Mouse (Mus musculus) layer of hippocampus, adult 2 months (tissue): Measurements from ENCODE around the gene Areg. TPM values are rescaled to one million over a fixed set of nuclear protein-coding genes. Genes with fewer than 3 reads are reported as not detected.

Experiments used
- DNase-seq, 2 experiments: peaks; one replicate each; pipeline ENCODE4 v3.0.0; 2022; ENCODE audit warnings: low spot score in 2 of 2
- H3K27ac ChIP-seq: fragments of 200-600 bp; 2 replicates; pipeline ENCODE4 v1.8.1; 2022
- H3K4me3 ChIP-seq: fragments of 200-600 bp; 2 replicates; pipeline ENCODE4 v1.8.1; 2022; ENCODE audit warnings: mild to moderate bottlenecking
- CTCF ChIP-seq: fragments of 200-600 bp; conservative IDR thresholded peaks from 2 replicates; pipeline ENCODE4 v1.8.1; 2022; ENCODE audit warnings: antibody characterized with exemption, mild to moderate bottlenecking, moderate library complexity
- total RNA-seq, 2 experiments: library from RNA; stranded (reverse); gene quantifications; 2 replicates each; pipeline ENCODE4 v1.2.3; 2021

Gene Areg
- total RNA-seq, 2 experiments from 2014 or later, result 0.41 TPM; not detected in 1

- DNase-seq, result no peak
- H3K4me3 ChIP-seq, result no peak overlapping the region
- TF ChIP-seq CTCF, result no peak
- H3K27ac ChIP-seq, result no peak overlapping the region
These were observed 12.8 kb upstream of the Areg start for GRCm38 (mm10) chr5:91126623-91127022.

GRCm38 (mm10) chr5:91134961-91135360, 4.4 kb upstream of the Areg start:
- no peak overlapping the region for H3K4me3 ChIP-seq
- DNase-seq, result no peak
- no peak for TF ChIP-seq CTCF
- H3K27ac ChIP-seq, result no peak overlapping the region

DNA sequence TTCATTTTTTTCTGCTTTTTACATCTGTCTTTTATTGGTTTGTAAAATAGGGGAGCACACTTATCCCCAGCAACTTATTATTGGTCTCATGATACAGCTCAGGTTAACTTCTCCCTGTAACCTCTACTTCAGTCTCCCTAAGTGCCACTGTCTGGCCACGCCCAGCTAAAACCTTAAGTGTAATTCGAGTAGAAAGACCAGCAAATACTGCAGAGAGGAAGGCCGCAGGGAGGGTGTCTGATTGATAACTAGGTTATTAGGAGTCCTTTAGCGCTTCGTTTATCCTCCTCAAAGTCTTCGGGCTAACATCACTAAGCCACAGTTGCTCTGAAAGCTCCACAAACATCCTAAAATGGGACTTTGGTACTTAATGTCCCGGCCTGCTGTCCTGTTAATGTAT, 429 bp upstream of the Areg start:
- peak overlapping the region; percentile 57 for H3K4me3 ChIP-seq

GRCm38 (mm10) chr5:91140896-91141448, 1.6 kb downstream of the Areg start:
- H3K27ac ChIP-seq, result no peak overlapping the region
- no peak overlapping the region for H3K4me3 ChIP-seq
- TF ChIP-seq CTCF, result no peak
- no peak for DNase-seq

More for the DNA sequence above, 429 bp upstream of the Areg start:
- no peak for TF ChIP-seq CTCF
- H3K27ac ChIP-seq, result no peak overlapping the region
- no peak for DNase-seq

DNA sequence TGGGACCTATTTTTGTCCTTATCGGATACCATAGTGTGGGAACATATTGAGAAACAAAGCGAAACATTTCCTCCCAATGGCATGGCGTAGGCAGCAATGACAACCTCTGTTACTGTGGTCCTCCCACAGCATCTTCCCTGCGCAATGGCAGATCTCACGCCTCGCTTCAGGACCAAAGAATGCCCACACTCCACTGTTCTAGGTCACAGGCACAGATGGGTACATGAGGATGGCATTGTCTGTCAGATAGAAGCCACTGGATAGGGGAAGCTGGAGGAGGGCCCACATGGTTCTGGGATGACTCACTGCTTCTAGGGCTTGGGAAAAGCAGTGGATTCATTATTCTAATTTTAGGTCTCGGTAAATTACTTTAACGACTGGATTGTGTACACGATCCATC, 5.6 kb downstream of the Areg start:
- TF ChIP-seq CTCF, result no peak
- peak; percentile 25 to 39 for DNase-seq
- H3K27ac ChIP-seq, result no peak overlapping the region
- no peak overlapping the region for H3K4me3 ChIP-seq

DNA sequence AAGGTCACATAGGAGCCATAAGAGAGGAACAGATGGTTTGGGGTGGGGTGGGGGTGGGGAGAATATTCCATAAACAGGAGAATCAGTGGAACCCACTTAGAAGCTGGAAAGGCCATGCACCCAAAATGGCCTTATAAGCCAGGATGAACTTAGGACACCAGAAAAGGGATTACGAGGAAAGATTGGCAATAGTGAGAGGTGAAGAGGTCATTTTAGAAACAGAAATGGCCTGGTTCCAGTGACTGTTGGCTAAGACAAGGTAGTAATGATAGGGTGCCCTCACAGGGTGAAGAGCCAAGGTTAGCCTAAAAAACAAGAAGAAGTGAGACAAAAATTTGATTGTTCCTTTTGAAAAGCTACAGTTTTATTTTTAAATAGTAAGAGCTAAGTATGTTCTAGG, 7.6 kb downstream of the Areg start:
- H3K4me3 ChIP-seq, result no peak overlapping the region
- no peak overlapping the region for H3K27ac ChIP-seq
- no peak for TF ChIP-seq CTCF

GRCm38 (mm10) chr5:91148054-91148453, 8.7 kb downstream of the Areg start:
- DNase-seq, result no peak
- H3K4me3 ChIP-seq, result no peak overlapping the region
- no peak for TF ChIP-seq CTCF
- H3K27ac ChIP-seq, result no peak overlapping the region

More for the DNA sequence above, 7.6 kb downstream of the Areg start:
- no peak for DNase-seq

- no peak for TF ChIP-seq CTCF
- Histone ChIP-seq H3K4me3 (no peak overlapping the region), H3K27ac (no peak overlapping the region)
- no peak for DNase-seq
These were observed 17.3 kb downstream of the Areg start for GRCm38 (mm10) chr5:91156677-91157076.

- no peak overlapping the region for H3K27ac ChIP-seq
- TF ChIP-seq CTCF, result no peak
- no peak for DNase-seq
These were observed 17.8 kb downstream of the Areg start for GRCm38 (mm10) chr5:91157169-91157568.

DNA sequence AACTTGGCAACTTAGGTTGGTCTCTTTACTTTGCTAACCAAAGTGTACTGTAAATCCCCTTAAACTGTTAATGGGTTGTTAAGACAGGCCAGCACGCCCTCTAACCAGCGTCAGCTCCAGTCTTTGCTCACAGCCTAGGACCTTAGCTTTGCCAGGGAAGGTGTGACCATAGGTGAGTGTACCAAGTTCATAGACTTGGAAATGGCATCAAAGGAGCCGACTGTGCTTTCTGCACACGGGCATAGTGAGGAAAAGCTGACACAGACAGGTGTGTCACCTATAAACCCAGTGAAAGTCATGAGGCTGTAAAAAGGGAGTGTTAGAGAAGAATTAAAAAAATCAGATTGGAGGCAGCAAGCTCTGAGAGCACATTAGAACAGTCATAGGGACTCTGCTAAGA, 23.4 kb downstream of the Areg start:
- Histone ChIP-seq H3K27ac (no peak overlapping the region), H3K4me3 (no peak overlapping the region)
- no peak for TF ChIP-seq CTCF
- DNase-seq, result no peak

More at GRCm38 (mm10) chr5:91157169-91157568, 17.8 kb downstream of the Areg start:
- H3K4me3 ChIP-seq, result no peak overlapping the region

DNA sequence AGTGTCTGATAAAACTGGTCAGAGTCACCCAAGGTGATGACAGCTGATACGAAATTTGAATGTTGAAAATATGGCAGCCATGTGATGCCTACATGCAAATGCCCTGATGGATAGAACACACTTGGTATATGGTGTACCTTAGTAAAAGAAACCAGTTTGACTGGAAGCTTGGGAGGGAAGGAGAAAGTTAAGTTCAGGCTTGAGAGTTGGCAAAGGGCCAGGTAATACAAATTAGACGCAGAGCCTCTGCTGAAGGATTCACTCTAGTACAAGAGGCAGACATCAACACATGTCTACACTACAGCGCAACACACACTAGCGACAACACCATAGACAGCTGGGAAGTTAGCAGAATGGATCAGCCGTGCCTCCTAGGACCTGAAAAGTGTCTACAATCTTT, 27.2 kb downstream of the Areg start:
- Histone ChIP-seq H3K4me3 (no peak overlapping the region), H3K27ac (no peak overlapping the region)
- DNase-seq, result no peak
- TF ChIP-seq CTCF, result no peak

- no peak for TF ChIP-seq CTCF
These were observed 37.0 kb downstream of the Areg start for GRCm38 (mm10) chr5:91176397-91176796.

GRCm38 (mm10) chr5:91194572-91194971, 55.2 kb downstream of the Areg start:
- Histone ChIP-seq H3K27ac (no peak overlapping the region), H3K4me3 (no peak overlapping the region)
- TF ChIP-seq CTCF, result no peak
- no peak for DNase-seq

More at GRCm38 (mm10) chr5:91176397-91176796, 37.0 kb downstream of the Areg start:
- Histone ChIP-seq H3K27ac (no peak overlapping the region), H3K4me3 (no peak overlapping the region)
- no peak for DNase-seq

Other genes starting within 250 kb of the Areg start
- gene Cxcl1, start 248.4 kb upstream of the Areg start, total RNA-seq, result not detected
- not detected for gene Cxcl2, start 235.7 kb upstream of the Areg start, total RNA-seq
- gene Mthfd2l, start 208.5 kb upstream of the Areg start, total RNA-seq, result 10 to 100 TPM; 18.3 to 24.4 TPM
- under 1 TPM; 0.20 to 0.27 TPM for gene Epgn, start 112.1 kb upstream of the Areg start, total RNA-seq
- gene Ereg, start 65.0 kb upstream of the Areg start, total RNA-seq, result not detected